Mouse (Mus musculus): ENCODE data around the gene Cd27. TPM values are rescaled to one million over a fixed set of nuclear protein-coding genes. Genes with fewer than 3 reads are reported as not detected.
"Not testable (repeated sequence)": the region's sequence is repeated elsewhere in the genome, so short reads cannot be mapped to it uniquely, and the experiment has no call there.

Gene Cd27
- polyA plus RNA-seq (2014; fragmentation: Nextera tagmentation; extraction: Ambion mirVana) = 2.7 and 3.2 TPM in 2 replicates

- ATAC-seq (replicated peaks; ENCODE audit: low FRiP score) (no peak), DNase-seq (ENCODE audit: low spot score) (no peak)
- Histone ChIP-seq H3K4me1 (replicated peaks; ENCODE audit: control insufficient read depth, insufficient read depth, low read length) (peaks cover 15% of the 10 kb centered on the region), H3K9ac (ENCODE audit: low read depth, low read length) (no peak within 1 kb of the TSS), H3K4me2 (no peak within 1 kb of the TSS), H3K27ac (ENCODE audit: low read depth, low read length) (no peak within 1 kb of the TSS), H3K27me3 (replicated peaks; ENCODE audit: control insufficient read depth, insufficient read depth, low read length) (no peaks in the 10 kb centered on the region), H3K9me3 (ENCODE audit: control insufficient read depth, low read length) (no peaks in the 10 kb centered on the region), H3K4me3 (ENCODE audit: low read depth, low read length) (no peak within 1 kb of the TSS), H3K36me3 (ENCODE audit: control insufficient read depth, insufficient read depth, low read length) (no peaks in the 10 kb centered on the region)
- 65% methylated on average over 6 of the region's 6 CpGs for WGBS
These were observed at the start of gene Cd27 for GRCm38 (mm10) chr6:125236782-125237181. TSS of gene Cd27 (minus strand) at chr6:125237010.

GRCm38 (mm10) chr6:125285890-125286289 is 49.1 kb upstream of the Cd27 start, which contains the start of gene Tuba3a:
TSS of gene Tuba3a (minus strand) at chr6:125286042.
- H3K36me3 ChIP-seq (ENCODE audit: control insufficient read depth, insufficient read depth, low read length) = no peaks in the 10 kb centered on the region
- DNase-seq (ENCODE audit: low spot score) (no peak), ATAC-seq (replicated peaks; ENCODE audit: low FRiP score) (no peak)
- no peaks in the 10 kb centered on the region for H3K4me1 ChIP-seq (replicated peaks; ENCODE audit: control insufficient read depth, insufficient read depth, low read length)
- no peaks in the 10 kb centered on the region for H3K27me3 ChIP-seq (replicated peaks; ENCODE audit: control insufficient read depth, insufficient read depth, low read length)
- H3K27ac ChIP-seq (ENCODE audit: low read depth, low read length) = no peak within 1 kb of the TSS
- H3K4me2 ChIP-seq = no peak within 1 kb of the TSS
- H3K9me3 ChIP-seq (ENCODE audit: control insufficient read depth, low read length) = no peaks in the 10 kb centered on the region
- no peak within 1 kb of the TSS for H3K9ac ChIP-seq (ENCODE audit: low read depth, low read length)
- no peak within 1 kb of the TSS for H3K4me3 ChIP-seq (ENCODE audit: low read depth, low read length)
- WGBS = 90% methylated on average over 22 of the region's 22 CpGs

- Histone ChIP-seq H3K4me3 (ENCODE audit: low read depth, low read length) (no peak overlapping the region), H3K27me3 (replicated peaks; ENCODE audit: control insufficient read depth, insufficient read depth, low read length) (no peaks in the 10 kb centered on the region), H3K27ac (ENCODE audit: low read depth, low read length) (no peak overlapping the region), H3K4me1 (replicated peaks; ENCODE audit: control insufficient read depth, insufficient read depth, low read length) (no peaks in the 10 kb centered on the region), H3K9me3 (ENCODE audit: control insufficient read depth, low read length) (no peaks in the 10 kb centered on the region), H3K4me2 (no peak overlapping the region), H3K9ac (ENCODE audit: low read depth, low read length) (no peak overlapping the region), H3K36me3 (ENCODE audit: control insufficient read depth, insufficient read depth, low read length) (no peaks in the 10 kb centered on the region)
- DNase-seq (ENCODE audit: low spot score) = no peak
- no peak for ATAC-seq (replicated peaks; ENCODE audit: low FRiP score)
- 86% methylated on average over 7 of the region's 7 CpGs for WGBS
These were observed 47.9 kb upstream of the Cd27 start for GRCm38 (mm10) chr6:125284751-125285150.

GRCm38 (mm10) chr6:125284250-125284649 is 47.4 kb upstream of the Cd27 start:
- DNase-seq (ENCODE audit: low spot score) (no peak), ATAC-seq (replicated peaks; ENCODE audit: low FRiP score) (no peak)
- Histone ChIP-seq H3K4me3 (ENCODE audit: low read depth, low read length) (no peak overlapping the region), H3K4me2 (no peak overlapping the region), H3K27ac (ENCODE audit: low read depth, low read length) (no peak overlapping the region), H3K27me3 (replicated peaks; ENCODE audit: control insufficient read depth, insufficient read depth, low read length) (no peaks in the 10 kb centered on the region), H3K36me3 (ENCODE audit: control insufficient read depth, insufficient read depth, low read length) (no peaks in the 10 kb centered on the region), H3K9ac (ENCODE audit: low read depth, low read length) (no peak overlapping the region), H3K4me1 (replicated peaks; ENCODE audit: control insufficient read depth, insufficient read depth, low read length) (no peaks in the 10 kb centered on the region), H3K9me3 (ENCODE audit: control insufficient read depth, low read length) (no peaks in the 10 kb centered on the region)
- WGBS = 52% methylated on average over 8 of the region's 8 CpGs

GRCm38 (mm10) chr6:125282721-125283120 is 45.9 kb upstream of the Cd27 start:
- DNase-seq (ENCODE audit: low spot score); H3K27ac ChIP-seq (ENCODE audit: low read depth, low read length); ATAC-seq (replicated peaks; ENCODE audit: low FRiP score); H3K27me3 ChIP-seq (replicated peaks; ENCODE audit: control insufficient read depth, insufficient read depth, low read length); H3K4me3 ChIP-seq (ENCODE audit: low read depth, low read length); H3K9ac ChIP-seq (ENCODE audit: low read depth, low read length); H3K4me1 ChIP-seq (replicated peaks; ENCODE audit: control insufficient read depth, insufficient read depth, low read length); H3K4me2 ChIP-seq; H3K36me3 ChIP-seq (ENCODE audit: control insufficient read depth, insufficient read depth, low read length); H3K9me3 ChIP-seq (ENCODE audit: control insufficient read depth, low read length): not testable (repeated sequence)
- WGBS = 91% methylated on average over 13 of the region's 13 CpGs

GRCm38 (mm10) chr6:125279729-125280128 is 42.9 kb upstream of the Cd27 start:
- Histone ChIP-seq H3K4me3 (ENCODE audit: low read depth, low read length) (no peak overlapping the region), H3K36me3 (ENCODE audit: control insufficient read depth, insufficient read depth, low read length) (no peaks in the 10 kb centered on the region), H3K4me2 (no peak overlapping the region), H3K9ac (ENCODE audit: low read depth, low read length) (no peak overlapping the region), H3K27ac (ENCODE audit: low read depth, low read length) (no peak overlapping the region), H3K9me3 (ENCODE audit: control insufficient read depth, low read length) (no peaks in the 10 kb centered on the region), H3K4me1 (replicated peaks; ENCODE audit: control insufficient read depth, insufficient read depth, low read length) (no peaks in the 10 kb centered on the region), H3K27me3 (replicated peaks; ENCODE audit: control insufficient read depth, insufficient read depth, low read length) (no peaks in the 10 kb centered on the region)
- 57% methylated on average over 8 of the region's 8 CpGs for WGBS
- DNase-seq (ENCODE audit: low spot score) = no peak
- ATAC-seq (replicated peaks; ENCODE audit: low FRiP score) = no peak

GRCm38 (mm10) chr6:125274841-125275563 is 38.2 kb upstream of the Cd27 start:
- DNase-seq (ENCODE audit: low spot score) = no peak
- Histone ChIP-seq H3K27ac (ENCODE audit: low read depth, low read length) (no peak overlapping the region), H3K4me3 (ENCODE audit: low read depth, low read length) (no peak overlapping the region), H3K36me3 (ENCODE audit: control insufficient read depth, insufficient read depth, low read length) (no peaks in the 10 kb centered on the region), H3K4me1 (replicated peaks; ENCODE audit: control insufficient read depth, insufficient read depth, low read length) (peaks cover 3% of the 10 kb centered on the region), H3K4me2 (no peak overlapping the region), H3K9me3 (ENCODE audit: control insufficient read depth, low read length) (no peaks in the 10 kb centered on the region), H3K27me3 (replicated peaks; ENCODE audit: control insufficient read depth, insufficient read depth, low read length) (no peaks in the 10 kb centered on the region), H3K9ac (ENCODE audit: low read depth, low read length) (no peak overlapping the region)
- 54% methylated on average over 15 of the region's 15 CpGs for WGBS
- ATAC-seq (replicated peaks; ENCODE audit: low FRiP score) = no peak

GRCm38 (mm10) chr6:125272228-125272785 is 35.5 kb upstream of the Cd27 start:
- no peak overlapping the region; the same call in 1 of the 2 replicates for H3K9ac ChIP-seq (ENCODE audit: low read depth, low read length)
- WGBS = 73% methylated on average over 10 of the region's 10 CpGs
- no peaks in the 10 kb centered on the region for H3K9me3 ChIP-seq (ENCODE audit: control insufficient read depth, low read length)
- H3K4me2 ChIP-seq = peak overlapping the region; percentile 41
- no peaks in the 10 kb centered on the region for H3K36me3 ChIP-seq (ENCODE audit: control insufficient read depth, insufficient read depth, low read length)
- DNase-seq (ENCODE audit: low spot score) (no peak), ATAC-seq (replicated peaks; ENCODE audit: low FRiP score) (no peak)
- no peaks in the 10 kb centered on the region for H3K27me3 ChIP-seq (replicated peaks; ENCODE audit: control insufficient read depth, insufficient read depth, low read length)
- peaks cover 3% of the 10 kb centered on the region for H3K4me1 ChIP-seq (replicated peaks; ENCODE audit: control insufficient read depth, insufficient read depth, low read length)
- no peak overlapping the region for H3K4me3 ChIP-seq (ENCODE audit: low read depth, low read length)
- H3K27ac ChIP-seq (ENCODE audit: low read depth, low read length) = no peak overlapping the region
